Mouse (Mus musculus): ENCODE measurements around the gene Llgl2. TPM values are rescaled to one million over a fixed set of nuclear protein-coding genes. Genes with fewer than 3 reads are reported as not detected.

Llgl2 gene
- polyA plus RNA-seq, 1 experiment from 2014 or later = 0.68 TPM

DNA sequence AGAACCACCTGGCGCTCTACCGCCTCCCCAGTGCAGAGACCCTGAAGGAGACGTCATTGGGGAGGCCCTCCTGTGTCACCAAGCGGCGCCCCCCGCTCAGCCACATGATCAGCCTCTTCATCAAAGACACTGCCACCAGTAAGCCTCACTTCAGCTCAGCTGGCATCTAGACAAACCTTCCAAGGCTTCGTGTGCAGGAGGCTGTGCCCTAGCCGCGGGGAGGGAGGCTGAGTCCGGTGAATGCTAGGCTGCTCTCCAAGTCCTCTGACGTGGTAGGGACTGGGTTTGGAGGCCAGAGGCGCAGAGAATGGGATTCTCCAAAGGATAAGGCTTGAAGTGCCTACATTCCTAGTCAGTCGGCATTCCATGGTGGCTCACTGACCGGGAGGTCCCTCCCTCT is 31.5 kb upstream of the Llgl2 start:
- no peaks in the 10 kb centered on the region for H3K4me1 ChIP-seq
- ATAC-seq = no peak
- no peak overlapping the region for H3K9ac ChIP-seq
- H3K36me3 ChIP-seq (ENCODE audit: poor library complexity, severe bottlenecking) = peaks cover 97% of the 10 kb centered on the region
- H3K27ac ChIP-seq = no peak overlapping the region
- H3K9me3 ChIP-seq (replicated peaks) = no peaks in the 10 kb centered on the region
- H3K27me3 ChIP-seq = no peaks in the 10 kb centered on the region
- WGBS = 86% methylated on average over 14 of the region's 14 CpGs
- no peak overlapping the region for H3K4me2 ChIP-seq
- H3K4me3 ChIP-seq = no peak overlapping the region

- WGBS = 81% methylated on average over 15 of the region's 15 CpGs
- Histone ChIP-seq H3K4me2 (no peak overlapping the region), H3K36me3 (ENCODE audit: poor library complexity, severe bottlenecking) (peaks cover 100% of the 10 kb centered on the region)
These were observed 27.0 kb upstream of the Llgl2 start for GRCm38 (mm10) chr11:115796898-115797297.

GRCm38 (mm10) chr11:115797665-115798064 is 26.2 kb upstream of the Llgl2 start:
- Histone ChIP-seq H3K4me3 (no peak overlapping the region), H3K4me1 (no peaks in the 10 kb centered on the region), H3K9me3 (replicated peaks) (no peaks in the 10 kb centered on the region), H3K27ac (no peak overlapping the region), H3K4me2 (no peak overlapping the region), H3K9ac (no peak overlapping the region), H3K36me3 (ENCODE audit: poor library complexity, severe bottlenecking) (peaks cover 100% of the 10 kb centered on the region), H3K27me3 (no peaks in the 10 kb centered on the region)
- 81% methylated on average over 9 of the region's 9 CpGs for WGBS
- no peak for ATAC-seq

More at GRCm38 (mm10) chr11:115796898-115797297, 27.0 kb upstream of the Llgl2 start:
- Histone ChIP-seq H3K27me3 (no peaks in the 10 kb centered on the region), H3K9ac (no peak overlapping the region), H3K4me1 (no peaks in the 10 kb centered on the region), H3K9me3 (replicated peaks) (no peaks in the 10 kb centered on the region), H3K27ac (no peak overlapping the region), H3K4me3 (no peak overlapping the region)
- no peak for ATAC-seq

- no peak for ATAC-seq
- 92% methylated on average over 18 of the region's 18 CpGs for WGBS
- H3K36me3 ChIP-seq (ENCODE audit: poor library complexity, severe bottlenecking) = peaks cover 94% of the 10 kb centered on the region
- H3K9ac ChIP-seq = no peak overlapping the region
- no peak overlapping the region for H3K27ac ChIP-seq
- no peak overlapping the region for H3K4me3 ChIP-seq
- H3K27me3 ChIP-seq = no peaks in the 10 kb centered on the region
- no peak overlapping the region for H3K4me2 ChIP-seq
- no peaks in the 10 kb centered on the region for H3K4me1 ChIP-seq
- H3K9me3 ChIP-seq (replicated peaks) = no peaks in the 10 kb centered on the region
These were observed 22.9 kb upstream of the Llgl2 start for GRCm38 (mm10) chr11:115800981-115801380.

DNA sequence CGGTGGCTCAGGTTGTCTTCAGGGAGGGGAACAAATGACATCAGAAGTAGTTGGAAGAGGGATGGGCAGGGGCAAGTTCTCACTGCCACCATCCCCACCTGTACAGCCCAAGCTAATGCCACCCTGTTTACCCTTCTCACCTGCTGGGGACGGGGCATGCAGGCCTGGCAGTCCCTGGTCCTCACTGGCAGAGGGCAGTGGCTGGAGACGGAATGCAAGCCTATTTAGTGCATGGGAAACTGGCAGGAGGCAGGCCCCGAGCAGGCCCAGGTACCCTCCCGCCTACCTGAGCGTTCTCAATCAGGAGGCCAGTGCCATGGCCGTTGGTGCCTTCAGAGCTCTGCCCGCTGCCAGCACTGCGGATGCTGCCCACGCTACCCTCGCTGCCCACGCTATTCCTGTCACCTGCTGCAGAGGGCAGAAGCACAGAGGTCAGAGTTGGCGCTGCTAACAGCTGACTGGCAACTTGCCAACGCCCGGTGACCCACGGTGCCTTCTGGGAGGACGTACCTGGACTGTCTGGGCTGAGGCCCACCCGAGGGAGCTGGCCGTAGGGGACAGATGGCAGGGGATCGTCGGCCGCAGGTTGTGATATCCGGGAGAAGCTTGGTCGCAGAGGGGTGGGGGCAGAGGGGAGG is 20.7 kb upstream of the Llgl2 start:
- peaks cover 20% of the 10 kb centered on the region for H3K4me1 ChIP-seq
- no peaks in the 10 kb centered on the region for H3K27me3 ChIP-seq
- H3K36me3 ChIP-seq (ENCODE audit: poor library complexity, severe bottlenecking) = peaks cover 86% of the 10 kb centered on the region
- H3K4me3 ChIP-seq = no peak overlapping the region
- H3K9me3 ChIP-seq (replicated peaks) = no peaks in the 10 kb centered on the region
- 93% methylated on average over 24 of the region's 24 CpGs for WGBS
- H3K4me2 ChIP-seq = no peak overlapping the region
- ATAC-seq = no peak
- no peak overlapping the region for H3K27ac ChIP-seq
- no peak overlapping the region for H3K9ac ChIP-seq

DNA sequence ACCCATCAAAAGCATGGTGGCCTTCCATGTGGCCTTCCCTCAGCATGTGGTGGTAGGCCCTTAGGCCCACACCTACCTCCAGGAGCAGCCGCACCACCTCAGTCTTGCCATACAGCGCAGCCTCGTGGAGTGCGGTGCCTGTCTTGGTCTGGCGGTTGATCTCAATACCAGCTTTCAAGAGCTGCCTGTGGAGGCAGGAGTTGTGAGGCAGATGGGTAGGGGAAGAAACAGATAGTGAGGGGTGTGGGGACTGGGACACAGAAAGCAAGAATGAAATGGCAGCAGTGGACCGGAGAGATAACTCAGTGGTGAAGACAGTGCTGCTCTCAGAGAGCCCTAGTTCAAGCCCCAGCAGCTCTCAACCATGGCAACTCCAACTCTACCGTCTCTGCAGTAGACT is 18.8 kb upstream of the Llgl2 start:
- no peak overlapping the region for H3K4me2 ChIP-seq
- peaks cover 68% of the 10 kb centered on the region for H3K36me3 ChIP-seq (ENCODE audit: poor library complexity, severe bottlenecking)
- no peak overlapping the region for H3K27ac ChIP-seq
- peaks cover 38% of the 10 kb centered on the region for H3K4me1 ChIP-seq
- no peaks in the 10 kb centered on the region for H3K9me3 ChIP-seq (replicated peaks)
- no peak overlapping the region for H3K9ac ChIP-seq
- 97% methylated on average over 7 of the region's 7 CpGs for WGBS
- no peak overlapping the region for H3K4me3 ChIP-seq
- no peak for ATAC-seq
- no peaks in the 10 kb centered on the region for H3K27me3 ChIP-seq

GRCm38 (mm10) chr11:115806154-115806553 is 17.7 kb upstream of the Llgl2 start:
- no peak overlapping the region for H3K4me2 ChIP-seq
- H3K27me3 ChIP-seq = no peaks in the 10 kb centered on the region
- H3K9me3 ChIP-seq (replicated peaks) = no peaks in the 10 kb centered on the region
- H3K9ac ChIP-seq = no peak overlapping the region
- H3K27ac ChIP-seq = no peak overlapping the region
- H3K4me1 ChIP-seq = peaks cover 49% of the 10 kb centered on the region
- ATAC-seq = no peak
- no peak overlapping the region for H3K4me3 ChIP-seq
- H3K36me3 ChIP-seq (ENCODE audit: poor library complexity, severe bottlenecking) = peaks cover 64% of the 10 kb centered on the region
- WGBS = 92% methylated on average over 10 of the region's 10 CpGs

DNA sequence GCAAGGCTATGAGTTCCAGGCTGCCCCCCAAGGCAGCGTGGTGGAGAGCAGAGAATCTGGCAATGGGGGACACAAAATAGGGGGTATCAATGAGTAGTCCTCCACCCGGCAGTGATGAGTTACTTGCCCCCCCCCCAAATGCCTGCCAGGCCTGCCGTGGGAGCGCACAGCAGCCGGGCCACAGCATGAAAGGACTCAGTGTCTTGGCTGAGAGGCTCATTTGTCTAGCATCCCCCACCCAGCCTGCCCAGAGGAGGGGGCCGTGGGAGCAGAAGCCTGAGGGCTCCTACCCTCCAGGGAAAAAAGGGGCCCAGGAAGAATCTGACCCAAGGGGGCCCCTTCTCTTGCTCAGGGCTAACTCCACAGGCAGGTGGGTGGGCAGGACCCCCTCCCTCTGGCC is 16.5 kb upstream of the Llgl2 start:
- peak overlapping the region; percentile 95 for H3K4me2 ChIP-seq
- H3K9ac ChIP-seq = peak overlapping the region; percentile 45
- 30% methylated on average over 6 of the region's 6 CpGs for WGBS
- ATAC-seq = no peak
- peak overlapping the region; percentile 82 for H3K27ac ChIP-seq
- no peak overlapping the region for H3K4me3 ChIP-seq
- H3K4me1 ChIP-seq = peaks cover 61% of the 10 kb centered on the region
- H3K9me3 ChIP-seq (replicated peaks) = no peaks in the 10 kb centered on the region
- H3K36me3 ChIP-seq (ENCODE audit: poor library complexity, severe bottlenecking) = peaks cover 52% of the 10 kb centered on the region
- H3K27me3 ChIP-seq = no peaks in the 10 kb centered on the region

GRCm38 (mm10) chr11:115807971-115808370 is 15.9 kb upstream of the Llgl2 start:
- H3K36me3 ChIP-seq (ENCODE audit: poor library complexity, severe bottlenecking) = peaks cover 46% of the 10 kb centered on the region
- no peak overlapping the region for H3K4me3 ChIP-seq
- peaks cover 67% of the 10 kb centered on the region for H3K4me1 ChIP-seq
- no peaks in the 10 kb centered on the region for H3K27me3 ChIP-seq
- WGBS = 41% methylated on average over 11 of the region's 11 CpGs
- H3K9me3 ChIP-seq (replicated peaks) = no peaks in the 10 kb centered on the region
- peak overlapping the region; percentile 95 for H3K4me2 ChIP-seq
- peak overlapping the region; percentile 82 for H3K27ac ChIP-seq
- ATAC-seq = no peak
- H3K9ac ChIP-seq = peak overlapping the region; percentile 45

DNA sequence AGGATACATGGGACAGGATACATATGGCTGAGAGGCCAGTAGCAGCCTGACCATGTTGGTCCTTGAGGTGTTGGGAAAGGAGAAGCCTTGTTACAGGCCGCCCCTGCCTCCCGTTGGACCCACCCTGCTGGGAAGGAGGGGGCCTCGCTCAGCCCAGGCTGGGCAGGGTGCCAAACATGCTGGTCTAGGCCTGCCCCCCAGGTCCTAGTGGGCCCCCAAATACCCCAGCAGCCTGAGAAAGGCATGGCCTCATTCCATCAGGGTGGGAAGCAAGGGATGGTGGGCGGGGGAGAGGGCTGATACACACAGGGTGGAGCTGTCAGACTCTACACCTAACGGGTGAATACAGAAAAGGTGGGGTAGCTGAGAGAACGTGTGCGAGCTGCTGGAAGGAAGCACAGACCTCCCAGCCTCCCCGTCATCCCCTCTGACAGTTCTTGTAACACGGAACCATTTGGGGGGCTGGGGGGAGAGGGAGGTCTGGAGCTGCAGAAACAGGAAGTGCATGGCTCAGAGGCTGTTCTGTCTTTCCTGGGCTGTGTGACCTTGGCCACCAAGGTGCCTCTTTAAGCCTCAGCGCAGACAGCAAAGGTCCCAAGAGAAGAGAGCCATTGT is 15.0 kb upstream of the Llgl2 start:
- Histone ChIP-seq H3K36me3 (ENCODE audit: poor library complexity, severe bottlenecking) (peaks cover 37% of the 10 kb centered on the region), H3K4me1 (peaks cover 69% of the 10 kb centered on the region), H3K4me2 (peak overlapping the region; percentile 95), H3K9ac (peak overlapping the region; percentile 45; the same call in 1 of the 2 replicates), H3K27ac (peak overlapping the region; percentile 82), H3K4me3 (0 out of 2 replicates have a peak overlapping the region, but pooled peaks have one; percentile 1), H3K27me3 (no peaks in the 10 kb centered on the region), H3K9me3 (replicated peaks) (no peaks in the 10 kb centered on the region)
- 32% methylated on average over 10 of the region's 10 CpGs for WGBS
- ATAC-seq = peak; percentile 14; the same call in 1 of the 2 replicates

DNA sequence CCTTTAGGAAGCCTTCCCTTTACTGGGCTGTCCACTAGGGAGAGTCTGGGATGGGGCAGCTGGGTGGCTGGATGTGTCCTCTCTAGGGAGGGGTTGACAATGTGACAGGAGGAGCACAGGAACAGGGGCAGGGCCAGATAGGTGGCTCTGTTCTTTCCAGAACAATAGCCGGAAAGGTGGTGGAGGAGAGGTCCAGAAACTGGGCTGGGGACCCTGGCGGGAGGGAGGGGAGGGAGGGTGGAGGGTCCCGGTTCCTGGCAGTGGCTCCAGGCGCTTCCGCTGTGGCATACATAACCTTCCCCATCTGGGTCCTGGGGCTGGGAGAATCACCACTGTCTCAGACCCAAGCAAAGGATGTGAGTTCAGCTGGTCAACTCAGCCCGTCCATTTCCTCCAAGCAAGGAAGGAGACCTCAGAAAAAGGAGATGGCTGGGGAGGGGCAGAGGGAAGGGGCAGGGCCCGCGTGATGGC is 14.5 kb upstream of the Llgl2 start:
- no peaks in the 10 kb centered on the region for H3K27me3 ChIP-seq
- no peak for ATAC-seq
- no peaks in the 10 kb centered on the region for H3K9me3 ChIP-seq (replicated peaks)
- H3K9ac ChIP-seq = peak overlapping the region; percentile 45; the same call in 1 of the 2 replicates
- 76% methylated on average over 8 of the region's 8 CpGs for WGBS
- H3K4me2 ChIP-seq = peak overlapping the region; percentile 95
- H3K4me1 ChIP-seq = peaks cover 69% of the 10 kb centered on the region
- peaks cover 32% of the 10 kb centered on the region for H3K36me3 ChIP-seq (ENCODE audit: poor library complexity, severe bottlenecking)
- 0 out of 2 replicates have a peak overlapping the region, but pooled peaks have one; percentile 1 for H3K4me3 ChIP-seq
- H3K27ac ChIP-seq = peak overlapping the region; percentile 82

- peaks cover 73% of the 10 kb centered on the region for H3K4me1 ChIP-seq
- ATAC-seq = no peak
- no peaks in the 10 kb centered on the region for H3K9me3 ChIP-seq (replicated peaks)
- H3K9ac ChIP-seq = peak overlapping the region; percentile 31
- no peak overlapping the region for H3K27ac ChIP-seq
- H3K36me3 ChIP-seq (ENCODE audit: poor library complexity, severe bottlenecking) = peaks cover 22% of the 10 kb centered on the region
- 71% methylated on average over 14 of the region's 14 CpGs for WGBS
- no peaks in the 10 kb centered on the region for H3K27me3 ChIP-seq
- peak overlapping the region; percentile 95 for H3K4me2 ChIP-seq
- peak overlapping the region; percentile 18; the same call in 1 of the 2 replicates for H3K4me3 ChIP-seq
These were observed 13.5 kb upstream of the Llgl2 start for GRCm38 (mm10) chr11:115810377-115810776.
